Comparison of ENCODE assay signal across 9 mouse cellular contexts in genomic region chr14:47751422-47752205, GRCm38 (mm10).
A peak's percentile ranks its signal among the peaks of the same experiment; 100 is the strongest.
DNase-seq lines count a peak whose midpoint lies in the region; ATAC-seq and TF ChIP-seq lines count a peak whose summit lies in the region.
"Had no signal": no experiment of that assay in that cellular context is flagged by ENCODE, and none has a peak within 500 bp of the region (broad histone marks: within the 10 kb centered on the region; RNA-seq: fewer than 3 reads in every experiment).

No protein-coding gene starts in this region.

- no peaks in the 10 kb centered on the region for H3K27me3 ChIP-seq in heart, adult 2 months (ENCODE audit: control insufficient read depth, insufficient read depth, low read length)
- H3K27me3 ChIP-seq in heart, embryonic 10.5 days (ENCODE audit: insufficient read depth, poor library complexity, severe bottlenecking), result no peaks in the 10 kb centered on the region
- no peaks in the 10 kb centered on the region for H3K27me3 ChIP-seq in embryonic facial prominence, embryonic 10.5 days (replicated peaks; ENCODE audit: low read depth, poor library complexity, severe bottlenecking)
- no peaks in the 10 kb centered on the region for H3K27me3 ChIP-seq in midbrain, embryonic 14.5 days (ENCODE audit: control insufficient read depth, insufficient read depth, low read length)

- no peaks in the 10 kb centered on the region for H3K79me2 ChIP-seq in heart, adult 2 months (replicated peaks; ENCODE audit: control insufficient read depth, insufficient read depth, low read length)

- TF ChIP-seq POLR2A in heart, adult 2 months (IDR thresholded peaks at IDR 0.05; ENCODE audit: insufficient read depth, low read depth, low read length), result no peak

- DNase-seq in heart, adult 2 months, result peak; percentile 49 to 68
- DNase-seq in heart, embryonic 10.5 days (ENCODE audit: low spot score), result no peak
- DNase-seq in adrenal gland, postnatal 25 days, result peak; percentile 24
- DNase-seq in embryonic facial prominence, embryonic 10.5 days (ENCODE audit: low spot score), result peak; percentile 48
- DNase-seq in heart, postnatal 4 days, result peak; percentile 73
- peak; percentile 75 for DNase-seq in left cerebral cortex, adult 11 months (ENCODE audit: low spot score)
- DNase-seq in midbrain, embryonic 14.5 days, result peak; percentile 92
- peak; percentile 61 for DNase-seq in thymus, postnatal 0 days (ENCODE audit: low spot score)

- no peaks in the 10 kb centered on the region for H3K36me3 ChIP-seq in heart, adult 2 months (ENCODE audit: control insufficient read depth, insufficient read depth, low read length)
- peaks cover 3% of the 10 kb centered on the region; the same call in 1 of the 2 replicates for H3K36me3 ChIP-seq in heart, embryonic 10.5 days
- peaks cover 6% of the 10 kb centered on the region for H3K36me3 ChIP-seq in embryonic facial prominence, embryonic 10.5 days (replicated peaks)
- H3K36me3 ChIP-seq in midbrain, embryonic 14.5 days (ENCODE audit: control insufficient read depth, insufficient read depth, low read length), result no peaks in the 10 kb centered on the region

- no peak for ATAC-seq in midbrain, embryonic 14.5 days (ENCODE audit: low FRiP score, low TSS enrichment)

- TF ChIP-seq EP300 in heart, adult 2 months (IDR thresholded peaks at IDR 0.05; ENCODE audit: insufficient read depth, low read depth, low read length), result no peak

- H3K4me2 ChIP-seq in midbrain, embryonic 14.5 days (ENCODE audit: low read length), result no peak overlapping the region

- 43% methylated on average over 8 of the region's 8 CpGs for WGBS in heart, adult 2 months
- WGBS in heart, embryonic 10.5 days, result 52% methylated on average over 8 of the region's 8 CpGs
- WGBS in embryonic facial prominence, embryonic 10.5 days, result 52% methylated on average over 8 of the region's 8 CpGs
- WGBS in midbrain, embryonic 14.5 days, result 49% methylated on average over 8 of the region's 8 CpGs

- no peak overlapping the region for H3K27ac ChIP-seq in heart, adult 2 months
- H3K27ac ChIP-seq in heart, embryonic 10.5 days, result no peak overlapping the region
- no peak overlapping the region for H3K27ac ChIP-seq in embryonic facial prominence, embryonic 10.5 days (replicated peaks)
- no peak overlapping the region for H3K27ac ChIP-seq in midbrain, embryonic 14.5 days (replicated peaks; ENCODE audit: low read depth, low read length)
- H3K27ac ChIP-seq: macrophage had no signal

- no peak overlapping the region for H3K4me3 ChIP-seq in heart, adult 2 months
- no peak overlapping the region for H3K4me3 ChIP-seq in heart, embryonic 10.5 days
- no peak overlapping the region for H3K4me3 ChIP-seq in embryonic facial prominence, embryonic 10.5 days
- no peak overlapping the region for H3K4me3 ChIP-seq in midbrain, embryonic 14.5 days (replicated peaks; ENCODE audit: low read depth, low read length)

- no peak overlapping the region for H3K9ac ChIP-seq in heart, adult 2 months (ENCODE audit: low read depth, low read length)
- no peak overlapping the region for H3K9ac ChIP-seq in midbrain, embryonic 14.5 days (replicated peaks; ENCODE audit: low read length)

- TF ChIP-seq CTCF in heart, adult 2 months (IDR thresholded peaks at IDR 0.05), result peak; percentile 76

- no peaks in the 10 kb centered on the region for H3K9me3 ChIP-seq in heart, embryonic 10.5 days
- H3K9me3 ChIP-seq in embryonic facial prominence, embryonic 10.5 days, result no peaks in the 10 kb centered on the region
- no peaks in the 10 kb centered on the region for H3K9me3 ChIP-seq in midbrain, embryonic 14.5 days (ENCODE audit: control insufficient read depth, low read length)

- intact Hi-C loops in heart, adult 2 months (cut with DNase I), result loop anchor here (2.0 to 10.0 kb wide), 4 partner anchors 203 to 615 kb away; no protein-coding TSS in a partner anchor

- H3K4me1 ChIP-seq in heart, adult 2 months (ENCODE audit: control insufficient read depth, insufficient read depth, low read length), result peaks cover 10% of the 10 kb centered on the region
- H3K4me1 ChIP-seq in heart, embryonic 10.5 days, result peaks cover 21% of the 10 kb centered on the region
- peaks cover 21% of the 10 kb centered on the region for H3K4me1 ChIP-seq in embryonic facial prominence, embryonic 10.5 days
- no peaks in the 10 kb centered on the region for H3K4me1 ChIP-seq in midbrain, embryonic 14.5 days (ENCODE audit: control insufficient read depth, insufficient read depth, low read length)
